Mouse (Mus musculus) frontal cortex, adult (tissue): ENCODE measurements around the gene Raet1e.
"Not testable (repeated sequence)": the region's sequence is repeated elsewhere in the genome, so short reads cannot be mapped to it uniquely, and the experiment has no call there.

Experiments used
- ATAC-seq: cut with Nextera tagmentation; 2 replicates; pipeline ENCODE4 v1.9.2; 2017; ENCODE audit warnings: mild to moderate bottlenecking, moderate library complexity, mixed read lengths; ENCODE audit not compliant: low TSS enrichment

Gene Raet1e

DNA sequence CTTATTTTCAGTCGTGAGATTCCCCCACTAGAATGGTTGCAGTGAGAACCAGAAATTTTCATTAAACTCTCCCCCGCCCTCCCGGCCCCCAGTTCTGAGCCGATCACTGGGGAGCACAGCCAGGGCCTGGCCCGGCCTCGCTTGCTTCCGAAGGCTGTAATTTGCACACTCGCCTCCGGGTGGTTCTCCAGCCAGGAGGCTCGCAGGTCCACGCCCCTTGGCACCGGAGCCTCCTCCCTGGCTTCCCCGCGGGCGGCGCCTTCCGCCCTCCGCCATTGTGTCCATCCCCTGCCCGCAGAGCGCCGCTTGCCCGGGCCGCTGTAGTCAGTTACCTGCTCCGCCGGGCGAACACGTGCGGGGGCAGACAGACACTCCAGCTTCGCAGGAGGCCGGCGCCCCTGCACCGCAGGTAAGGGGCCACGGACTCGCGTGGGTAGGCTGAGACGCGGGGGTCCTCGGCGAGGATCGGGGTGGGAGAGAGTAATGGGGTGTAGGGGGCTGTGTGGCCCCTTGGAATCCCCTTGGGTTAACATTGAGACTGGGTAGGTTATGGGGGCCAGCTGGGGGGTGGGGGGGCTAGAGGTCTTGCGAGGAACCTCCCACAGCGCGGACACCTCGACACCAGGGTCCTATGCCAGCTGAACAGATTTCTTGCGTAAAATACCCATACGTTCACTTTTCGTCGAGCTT lies at the start of gene Raet1e, which contains the start of gene H60b:
Gene Raet1e, plus strand, starts transcription at position 260 of the 690 bp plus-strand sequence.
Gene H60b, plus strand, starts transcription at position 277 of the 690 bp plus-strand sequence.
- not testable (repeated sequence) for ATAC-seq

DNA sequence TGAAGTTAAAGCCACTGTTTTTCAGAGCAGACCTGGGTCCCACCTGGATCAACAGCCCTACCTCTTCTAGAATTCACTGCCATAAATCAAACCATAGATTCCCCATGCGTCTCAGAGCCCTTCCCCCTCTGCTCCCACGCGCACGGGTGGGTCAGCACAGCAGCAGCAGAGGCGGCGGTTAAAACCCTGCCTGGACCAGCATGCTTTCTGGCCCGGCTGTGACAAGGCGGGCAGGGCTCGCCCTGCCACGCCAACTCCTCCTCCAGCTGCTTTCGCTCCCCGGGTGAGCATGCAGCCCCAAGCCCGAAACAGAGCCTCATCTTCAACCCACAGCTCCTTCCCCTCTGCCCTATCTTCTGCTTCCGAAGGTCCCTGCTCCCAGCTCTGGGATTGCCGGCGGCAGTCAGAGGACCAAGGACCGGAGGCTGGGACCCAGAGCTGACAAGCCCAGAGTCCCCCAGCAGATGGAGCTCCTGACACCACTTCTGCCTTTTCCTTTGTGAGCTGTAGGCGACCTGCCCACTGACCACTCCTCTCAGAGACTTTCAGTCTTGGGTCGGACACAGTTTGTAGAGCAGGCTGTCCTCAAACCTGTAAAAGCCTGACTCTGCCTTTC lies 17.6 kb upstream of the Raet1e start:
- ATAC-seq = peak; percentile 88

DNA sequence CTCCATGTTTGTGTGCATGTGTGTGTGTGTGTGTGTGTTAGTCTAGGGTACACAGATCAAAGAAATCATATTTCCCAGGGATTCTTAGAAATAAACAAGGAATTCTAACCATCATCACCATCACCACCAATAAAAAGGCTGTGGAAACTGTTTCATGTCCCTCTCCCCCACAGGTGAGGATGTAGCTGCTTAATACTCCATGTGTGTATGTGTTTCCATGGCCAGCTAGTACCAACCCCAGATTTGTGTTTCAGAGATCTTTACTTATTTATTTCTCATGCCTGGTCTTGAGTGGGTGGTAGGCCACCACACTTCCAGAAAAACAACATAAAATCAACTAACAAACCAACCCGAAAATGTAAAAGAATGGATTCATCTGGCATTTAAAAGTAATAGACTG lies 16.2 kb upstream of the Raet1e start:
- not testable (repeated sequence) for ATAC-seq

- no peak for ATAC-seq
These were observed 15.4 kb upstream of the Raet1e start for GRCm38 (mm10) chr10:22142926-22143325.

GRCm38 (mm10) chr10:22148441-22149072 lies 9.8 kb upstream of the Raet1e start:
- peak; percentile 31 for ATAC-seq

DNA sequence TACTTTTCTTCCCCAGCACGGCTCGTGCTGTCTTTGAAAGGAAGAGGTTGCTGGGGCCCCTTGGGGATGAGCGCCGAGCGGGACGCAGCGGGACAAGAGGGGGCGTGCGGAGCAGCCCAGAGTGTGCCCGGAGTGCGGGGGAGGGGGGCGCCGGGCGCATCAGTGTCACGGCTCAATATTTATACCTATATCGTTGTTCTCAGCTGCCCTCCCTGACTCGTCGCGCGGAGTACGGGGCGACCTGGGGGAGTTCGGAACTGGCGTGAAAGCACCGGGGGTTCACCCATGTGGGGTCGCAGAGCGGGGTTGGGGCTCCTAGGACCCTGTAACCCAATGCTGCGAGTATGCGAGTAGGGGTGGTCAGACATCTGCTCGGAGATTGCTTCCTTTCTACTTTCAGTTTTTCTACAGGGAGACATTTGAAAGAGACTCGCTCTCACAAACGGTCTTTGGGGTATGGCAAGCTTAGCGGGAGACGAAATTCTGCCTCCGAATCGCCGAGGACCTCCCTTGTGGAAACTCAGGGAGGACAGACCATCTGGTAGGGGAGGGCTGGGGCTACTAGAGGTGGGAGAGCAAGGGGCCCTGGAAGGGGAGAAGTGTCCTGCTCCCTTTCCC lies 9.2 kb upstream of the Raet1e start, which contains the start of gene E030030I06Rik:
Gene E030030I06Rik, minus strand, starts transcription at position 198 of the 618 bp plus-strand sequence.
- peak; percentile 41; the same call in 1 of the 2 replicates for ATAC-seq

GRCm38 (mm10) chr10:22149691-22150465 lies 8.5 kb upstream of the Raet1e start:
- no peak for ATAC-seq

- ATAC-seq = no peak
These were observed 7.8 kb upstream of the Raet1e start for GRCm38 (mm10) chr10:22150593-22150992.

GRCm38 (mm10) chr10:22151056-22151862 lies 7.1 kb upstream of the Raet1e start:
- not testable (repeated sequence) for ATAC-seq

DNA sequence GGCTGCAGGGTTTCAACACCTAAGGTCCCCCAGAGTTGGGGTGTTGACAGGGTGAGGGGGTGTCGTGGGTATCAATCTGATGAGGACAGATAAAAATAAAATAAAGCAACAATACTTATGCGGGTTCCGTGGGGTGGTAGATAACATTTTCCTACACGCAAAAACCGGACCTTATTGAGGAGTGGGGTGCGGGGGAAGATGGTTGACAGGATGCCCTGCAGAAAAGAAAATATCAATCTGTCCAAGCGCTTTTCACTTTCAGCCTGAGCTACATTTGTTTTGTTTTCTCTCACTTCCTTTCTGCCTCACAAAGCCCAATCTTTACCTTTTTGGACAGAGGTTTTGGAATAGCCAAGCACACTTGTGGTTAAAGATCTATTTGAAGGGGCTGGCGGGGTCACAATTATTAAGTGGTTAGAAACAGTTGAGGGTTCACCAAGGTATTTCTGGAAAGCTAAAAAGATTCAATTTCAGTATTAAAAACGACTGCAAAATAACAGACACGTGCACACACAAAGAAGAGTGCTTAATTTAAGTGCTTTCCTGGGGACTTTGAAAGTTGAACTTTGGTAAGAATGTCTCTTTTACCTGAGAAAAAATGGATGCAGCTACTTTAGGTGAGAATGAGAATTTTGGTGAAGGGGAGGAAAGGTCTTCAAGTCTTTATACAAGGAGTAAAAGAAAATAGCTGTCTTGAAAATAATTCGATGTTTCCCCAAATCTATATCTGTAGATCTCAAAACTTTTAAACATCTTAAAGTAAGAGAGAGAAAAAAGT lies 6.3 kb upstream of the Raet1e start:
- ATAC-seq = not testable (repeated sequence)

- ATAC-seq = not testable (repeated sequence)
These were observed 5.2 kb upstream of the Raet1e start for GRCm38 (mm10) chr10:22153147-22153690.

- not testable (repeated sequence) for ATAC-seq
These were observed 4.2 kb upstream of the Raet1e start for GRCm38 (mm10) chr10:22154127-22154526.

GRCm38 (mm10) chr10:22154871-22155799 lies 3.2 kb upstream of the Raet1e start:
- no peak for ATAC-seq

DNA sequence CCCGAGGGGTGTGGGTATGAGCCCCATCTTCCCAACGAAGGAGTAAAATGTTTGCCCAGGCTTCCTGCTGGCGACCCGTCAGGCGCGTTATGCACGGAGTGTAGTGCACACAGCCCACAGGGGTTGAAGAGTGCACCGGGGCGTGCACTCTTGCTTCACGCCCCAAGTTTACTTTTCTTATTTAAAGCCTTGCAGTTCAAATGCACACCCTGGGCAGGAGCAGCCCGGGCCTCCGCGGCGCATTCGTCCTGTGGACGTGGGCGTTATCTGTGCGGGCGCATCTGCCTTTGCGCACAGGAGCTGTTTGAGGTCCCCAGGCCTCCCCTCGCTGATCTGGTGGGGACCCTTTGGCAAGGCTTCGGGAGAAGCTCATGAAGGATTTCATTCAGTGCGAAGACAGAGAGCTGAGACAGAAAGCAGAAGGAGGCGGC lies 777 bp downstream of the Raet1e start:
- no peak for ATAC-seq

GRCm38 (mm10) chr10:22159581-22160140 lies 1.3 kb downstream of the Raet1e start:
- no peak for ATAC-seq

DNA sequence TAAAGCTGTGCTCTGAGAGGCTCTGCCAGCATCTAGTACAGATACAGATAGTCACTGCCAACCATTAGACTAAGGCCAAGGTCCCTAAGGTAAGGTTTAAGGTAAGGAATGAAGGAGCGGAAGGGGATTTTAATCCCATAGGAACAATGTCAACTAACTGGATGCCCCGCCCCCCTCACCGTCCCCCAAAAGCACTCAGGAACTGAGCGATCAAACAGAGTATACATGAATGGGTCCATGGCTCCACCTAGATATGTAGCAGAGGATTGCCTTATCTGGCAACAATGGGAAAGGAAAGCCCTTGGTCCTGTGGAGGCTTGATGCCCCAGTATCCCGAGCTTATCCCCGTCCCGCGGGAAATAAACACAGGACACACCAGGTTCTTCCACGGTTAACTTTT lies 4.9 kb downstream of the Raet1e start:
- ATAC-seq = not testable (repeated sequence)

DNA sequence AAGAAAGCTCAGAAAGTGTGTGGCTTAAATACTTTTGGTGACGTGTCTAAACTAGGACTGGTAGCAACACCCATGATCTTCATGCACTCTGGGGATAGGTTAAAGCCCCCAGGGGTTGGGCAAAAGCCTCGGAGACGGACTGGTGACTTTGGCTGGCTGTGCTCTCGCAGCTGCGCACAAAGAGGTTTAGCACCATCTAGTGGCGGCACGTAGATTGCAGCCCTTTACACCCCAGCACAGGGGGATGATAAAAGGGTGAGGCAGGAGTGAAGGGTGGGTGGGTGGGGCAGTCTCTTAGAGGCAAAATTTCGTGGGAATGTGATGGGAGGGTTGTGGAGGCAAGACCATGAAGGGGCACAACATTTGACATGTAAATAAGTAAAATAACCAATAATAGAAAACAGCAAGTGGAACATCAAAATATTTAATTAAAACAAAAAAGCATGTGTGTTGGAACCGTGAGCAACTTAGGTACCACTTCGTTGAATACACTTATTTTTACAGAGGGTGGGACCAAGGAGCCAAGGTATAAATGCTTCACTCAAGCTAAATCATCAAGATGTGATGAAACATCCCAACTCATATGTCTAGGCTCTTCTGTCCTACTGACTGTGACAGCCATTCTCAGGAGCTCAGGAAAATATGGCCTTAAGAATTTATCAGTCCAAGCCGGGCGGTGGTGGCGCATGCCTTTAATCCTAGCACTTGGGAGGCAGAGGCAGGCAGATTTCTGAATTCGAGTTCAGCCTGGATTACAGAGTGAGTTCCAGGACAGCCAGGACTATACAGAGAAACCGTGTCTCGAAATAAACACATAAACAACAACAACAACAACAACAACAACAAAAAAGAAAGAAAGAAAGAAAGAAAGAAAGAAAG lies 5.6 kb downstream of the Raet1e start:
- ATAC-seq = not testable (repeated sequence)
